Mouse (Mus musculus) cerebellum, postnatal 10 days (tissue): Measurements from ENCODE around the gene Aamdc.

Experiments used
- DNase-seq, 2 experiments: peaks; one replicate each; pipeline ENCODE4 v3.0.0; 2021; ENCODE audit warnings: mixed read lengths in 2 of 2

Aamdc gene

GRCm38 (mm10) chr7:97579067-97579975, at the start of gene Aamdc, which contains the start of gene Rsf1:
Gene Aamdc, minus strand, starts transcription at chr7:97579497.
Gene Rsf1, plus strand, starts transcription at chr7:97579889.
- peak; percentile 99 for DNase-seq

DNA sequence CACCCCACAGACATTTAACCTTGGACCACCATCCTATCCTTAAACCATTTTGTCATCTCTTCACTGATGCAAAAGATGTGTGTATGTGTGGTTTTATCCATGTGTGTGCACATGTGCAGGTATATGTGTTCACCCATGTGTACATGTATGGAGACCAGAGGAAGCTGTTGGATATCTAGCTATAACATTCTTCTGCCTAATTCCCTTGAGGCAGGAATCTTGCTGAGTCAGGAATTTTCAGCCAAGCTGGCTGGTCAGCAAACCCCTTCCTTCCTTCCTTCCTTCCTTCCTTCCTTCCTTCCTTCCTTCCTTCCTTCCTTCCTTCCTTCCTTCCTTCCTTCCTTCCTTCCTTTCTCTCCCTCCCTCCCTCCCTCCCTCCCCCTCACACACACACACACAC, 44.1 kb upstream of the Aamdc start:
- DNase-seq = no peak

- DNase-seq = no peak
These were observed 43.4 kb upstream of the Aamdc start for GRCm38 (mm10) chr7:97622676-97623075.

DNA sequence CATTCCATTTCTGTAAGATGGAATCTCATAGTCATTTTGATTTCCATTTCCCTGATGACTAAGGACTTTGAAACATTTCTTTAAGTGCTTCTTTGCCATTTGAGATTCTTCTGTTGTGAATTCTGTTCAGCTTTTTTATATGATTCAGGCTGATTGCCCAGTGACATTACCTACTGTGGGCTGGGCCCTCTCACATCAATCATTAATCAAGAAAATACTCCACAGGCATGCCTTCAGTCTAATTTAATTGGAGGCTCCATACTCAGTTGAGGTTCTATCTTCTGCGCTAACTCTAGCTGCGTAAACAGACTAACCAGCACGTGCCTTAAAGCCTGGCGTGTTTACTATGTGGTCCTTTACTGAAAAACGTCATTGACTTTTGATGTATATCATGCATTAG, 42.0 kb upstream of the Aamdc start:
- no peak for DNase-seq

GRCm38 (mm10) chr7:97598548-97598947, 19.3 kb upstream of the Aamdc start:
- DNase-seq = no peak

- DNase-seq = no peak
These were observed 14.2 kb upstream of the Aamdc start for GRCm38 (mm10) chr7:97593535-97593934.

DNA sequence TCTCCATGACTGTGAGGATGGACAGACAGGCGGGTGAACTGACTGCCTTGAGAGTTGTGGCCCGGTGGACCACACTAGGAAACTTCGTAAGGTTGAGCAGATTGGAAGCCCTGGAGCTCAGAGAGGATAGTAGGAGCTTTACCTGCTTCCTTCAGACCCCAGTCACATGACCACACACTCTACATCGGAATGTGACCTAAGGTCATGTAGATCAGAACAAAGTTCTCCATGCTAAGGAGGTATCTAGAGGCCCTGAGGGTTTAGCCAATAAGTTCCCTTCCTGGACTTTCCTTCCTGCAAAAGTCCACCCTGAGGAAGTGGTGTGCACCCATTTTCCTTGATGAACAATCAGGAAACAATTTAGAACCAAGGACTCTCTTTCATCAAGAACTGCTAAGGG, 13.1 kb upstream of the Aamdc start:
- DNase-seq = no peak

DNA sequence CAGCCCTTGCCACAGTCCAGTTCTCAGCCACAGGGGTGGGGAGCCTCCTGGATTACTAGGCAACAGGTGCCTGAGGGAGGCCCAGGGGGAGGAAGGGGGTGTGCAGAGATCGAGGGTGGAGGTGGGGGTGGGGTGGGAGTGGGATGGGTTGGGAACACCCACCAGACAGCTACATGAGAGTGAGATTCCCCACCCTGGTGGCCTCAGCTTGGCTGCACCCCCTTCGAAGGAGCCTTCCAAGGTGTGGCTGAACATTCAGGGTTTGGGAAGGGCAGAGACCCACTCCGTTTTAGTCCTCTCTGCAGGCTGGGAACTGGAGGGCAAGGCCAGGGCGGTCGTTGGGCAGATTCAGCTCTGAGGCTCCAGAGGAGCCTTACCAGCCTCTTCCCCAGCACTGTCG, 12.0 kb upstream of the Aamdc start:
- DNase-seq = no peak

GRCm38 (mm10) chr7:97590488-97590887, 11.2 kb upstream of the Aamdc start:
- DNase-seq = peak in 1 of 2 experiments; percentile 9

DNA sequence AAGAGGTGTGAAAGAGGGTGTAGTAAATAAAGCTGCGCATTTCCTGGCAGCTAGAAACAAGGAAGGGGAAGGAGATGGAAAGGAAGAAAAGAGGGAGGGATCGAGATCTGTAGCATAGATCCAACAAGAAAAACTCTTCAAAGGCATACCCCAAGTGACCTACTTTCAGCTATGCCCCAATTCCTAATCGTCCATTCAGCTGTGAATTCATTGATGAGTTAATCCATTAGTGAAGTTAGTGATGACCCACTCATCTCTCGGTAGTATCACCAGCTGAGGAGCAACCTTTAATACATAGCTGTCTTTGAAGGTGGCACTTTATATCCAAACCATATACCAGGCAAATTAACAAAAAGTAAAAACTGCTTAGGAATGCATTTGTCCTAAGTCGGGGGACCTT, 9.2 kb upstream of the Aamdc start:
- no peak for DNase-seq

- DNase-seq = peak; percentile 87 to 89
These were observed 1.5 kb upstream of the Aamdc start for GRCm38 (mm10) chr7:97580843-97581214.

DNA sequence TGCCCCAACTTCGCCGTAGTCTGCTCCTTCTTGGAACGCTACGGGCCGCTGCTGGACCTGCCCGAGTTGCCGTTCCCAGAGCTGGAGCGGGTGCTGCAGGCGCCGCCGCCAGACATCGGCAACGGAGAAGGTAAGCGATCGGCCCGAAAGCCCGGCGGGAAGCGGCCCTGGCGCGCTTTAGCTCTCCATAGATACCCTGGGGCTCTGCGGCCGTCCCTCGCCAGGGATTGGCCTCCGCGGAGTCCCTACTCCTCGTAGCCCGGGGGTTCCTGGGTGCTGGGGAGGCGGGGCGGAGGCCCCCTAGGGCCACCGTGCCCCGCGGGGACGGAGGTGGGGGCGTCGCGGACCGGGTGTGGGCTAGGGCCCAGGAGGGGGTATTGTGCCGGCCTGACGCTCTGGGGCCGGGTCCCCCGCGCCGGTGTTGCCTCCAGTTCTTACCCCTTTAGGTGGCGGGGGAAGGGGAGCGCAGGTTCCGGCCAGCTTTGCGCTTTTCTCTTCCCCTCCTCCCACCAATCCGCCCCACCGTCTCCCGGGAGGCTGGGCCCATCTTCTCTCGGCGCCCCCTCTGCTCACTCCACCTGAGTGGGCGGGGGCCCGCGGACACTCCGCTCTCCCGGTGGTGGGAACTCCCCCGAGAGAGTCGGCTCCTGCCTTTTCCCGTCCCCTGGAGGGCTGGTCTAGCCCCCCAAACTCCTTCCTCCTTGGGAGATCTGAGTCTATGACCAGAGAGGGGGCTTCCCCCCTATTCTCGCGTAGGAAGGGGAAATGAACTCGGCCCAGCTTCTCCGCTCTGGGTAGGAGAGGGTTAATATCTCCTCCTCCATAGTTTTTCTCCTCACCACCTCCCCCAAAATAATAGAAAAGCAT, 912 bp upstream of the Aamdc start:
- DNase-seq = peak; percentile 74

DNA sequence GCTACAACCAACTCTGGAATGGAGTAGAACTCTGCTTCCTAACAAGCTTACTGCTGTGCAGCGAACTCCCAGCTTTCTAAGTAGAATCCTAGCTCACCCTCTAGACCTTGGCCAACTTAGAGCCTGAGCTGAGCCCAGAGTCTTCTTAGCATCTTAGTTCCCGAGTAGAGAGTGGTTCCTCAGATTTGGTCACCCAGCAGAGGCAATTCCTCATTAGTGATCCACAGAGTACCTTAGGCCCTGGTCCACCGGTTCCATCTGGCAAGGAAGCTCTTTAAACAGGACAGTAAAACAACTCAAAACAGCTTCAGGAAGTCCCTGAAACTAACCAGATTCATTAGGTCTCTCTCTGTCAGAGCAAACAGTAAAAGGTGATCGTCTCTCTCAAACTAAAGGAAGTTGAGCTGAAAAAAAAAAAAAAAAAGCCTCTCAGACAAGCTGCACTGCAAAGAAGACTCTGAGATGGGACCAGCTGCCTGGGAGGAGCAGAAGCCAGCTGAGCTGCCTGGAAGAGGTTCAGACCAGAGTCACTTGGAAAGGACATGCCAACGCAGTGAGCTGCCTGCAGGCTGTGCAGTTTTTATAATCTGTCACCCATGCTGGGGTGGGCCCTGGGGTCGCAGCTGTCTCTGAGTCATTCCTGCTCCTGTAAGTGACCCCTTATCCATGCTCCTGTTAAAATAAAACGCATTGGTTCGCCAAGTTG, 783 bp downstream of the Aamdc start:
- DNase-seq = peak; percentile 75 to 77

GRCm38 (mm10) chr7:97570389-97570788, 8.9 kb downstream of the Aamdc start:
- DNase-seq = no peak

DNA sequence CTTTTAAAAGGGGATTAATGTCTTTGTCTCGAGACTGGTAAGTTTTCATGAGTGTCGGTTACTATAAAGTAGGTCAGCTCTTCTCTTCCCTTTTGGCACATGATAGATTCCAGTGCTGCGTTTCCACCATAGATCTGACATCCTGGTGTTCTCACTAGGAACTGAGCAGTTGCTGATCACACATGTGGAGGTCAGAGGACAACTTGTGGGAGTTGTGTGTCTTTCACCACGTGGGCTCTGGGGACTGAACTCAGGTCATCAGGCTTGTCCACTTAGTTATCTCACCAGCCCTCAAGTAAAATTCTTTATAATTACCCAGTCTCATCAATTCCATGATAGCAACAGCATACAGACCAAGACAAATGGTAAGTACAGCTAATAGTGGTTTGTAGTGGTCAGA, 9.9 kb downstream of the Aamdc start:
- DNase-seq = no peak

DNA sequence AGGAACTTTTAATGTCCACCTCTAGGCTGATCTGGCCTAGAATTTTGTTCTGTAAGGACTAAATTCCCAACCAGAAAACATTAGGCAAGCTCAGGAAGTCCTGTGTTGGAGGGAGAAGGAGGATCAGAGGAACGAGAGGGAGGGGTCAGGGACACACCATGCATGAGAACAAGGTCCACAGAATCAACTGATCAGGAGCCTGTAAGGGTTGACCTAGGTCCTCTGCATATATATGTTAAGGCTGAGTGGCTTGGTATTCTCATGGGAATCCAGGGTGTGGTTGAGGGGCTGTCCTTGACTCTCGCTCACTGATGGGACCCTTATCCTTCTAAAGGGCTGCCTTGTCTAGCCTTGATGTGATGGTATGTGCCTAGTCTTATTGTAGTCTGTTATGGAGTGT, 15.7 kb downstream of the Aamdc start:
- DNase-seq = no peak

DNA sequence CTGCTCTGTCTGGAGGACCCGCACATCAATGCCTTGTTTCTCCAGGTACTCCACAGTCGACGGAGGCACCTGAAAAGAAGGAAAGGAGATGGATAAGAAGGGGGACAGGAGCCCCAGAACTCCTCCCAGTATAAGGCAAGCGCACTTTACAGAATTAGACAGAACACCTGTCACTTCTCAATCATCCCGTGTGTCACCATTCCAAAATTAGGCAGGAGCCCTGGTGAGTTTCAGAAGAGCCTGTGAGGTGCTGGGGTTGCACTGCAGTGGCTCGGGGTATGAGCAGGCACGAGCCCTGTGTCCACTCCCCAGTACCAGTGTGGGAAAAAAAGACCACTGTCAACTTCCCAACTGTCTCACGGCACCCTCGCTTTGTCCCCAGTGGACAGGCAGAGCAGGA, 28.6 kb downstream of the Aamdc start:
- DNase-seq = no peak

DNA sequence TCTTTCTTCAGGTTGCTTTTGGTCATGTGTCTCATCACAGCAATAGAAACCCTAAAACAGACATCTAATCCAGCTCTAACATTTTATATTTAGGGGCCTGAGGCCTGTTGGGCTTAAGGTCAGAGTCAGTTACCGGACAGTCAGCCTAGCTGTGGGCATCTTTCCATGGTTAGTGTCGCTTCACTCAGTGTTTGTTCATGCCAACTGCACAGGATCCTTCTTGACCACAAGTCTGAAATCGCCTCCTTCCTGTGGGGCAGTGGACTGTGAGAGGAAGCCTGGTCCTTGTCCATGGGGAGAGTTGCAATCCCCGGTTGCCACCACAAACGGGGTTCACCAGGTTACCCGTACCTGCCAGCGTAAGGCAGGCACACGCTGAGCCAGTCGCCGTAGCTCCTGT, 30.0 kb downstream of the Aamdc start:
- no peak for DNase-seq

GRCm38 (mm10) chr7:97546462-97546861, 32.8 kb downstream of the Aamdc start:
- peak; percentile 39 to 42 for DNase-seq

DNA sequence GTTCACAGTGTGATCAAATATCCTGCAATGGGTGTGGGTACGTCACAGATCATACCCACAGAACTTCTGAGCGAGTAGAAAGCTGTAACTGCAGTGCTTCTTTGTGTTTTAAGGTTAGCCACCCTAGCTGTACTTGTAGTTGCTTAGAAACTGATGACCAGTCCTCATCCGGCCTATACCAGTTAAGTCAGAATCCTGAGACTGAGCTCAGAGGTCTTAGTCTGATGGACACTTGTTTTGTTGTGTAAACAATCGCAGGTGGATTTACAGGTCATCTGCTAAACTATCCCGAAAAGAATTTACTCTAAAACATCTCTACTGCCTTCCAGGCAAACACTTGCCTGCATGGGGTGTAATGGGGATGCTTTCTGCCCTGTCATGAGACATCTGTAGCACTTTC, 42.7 kb downstream of the Aamdc start:
- DNase-seq = no peak

DNA sequence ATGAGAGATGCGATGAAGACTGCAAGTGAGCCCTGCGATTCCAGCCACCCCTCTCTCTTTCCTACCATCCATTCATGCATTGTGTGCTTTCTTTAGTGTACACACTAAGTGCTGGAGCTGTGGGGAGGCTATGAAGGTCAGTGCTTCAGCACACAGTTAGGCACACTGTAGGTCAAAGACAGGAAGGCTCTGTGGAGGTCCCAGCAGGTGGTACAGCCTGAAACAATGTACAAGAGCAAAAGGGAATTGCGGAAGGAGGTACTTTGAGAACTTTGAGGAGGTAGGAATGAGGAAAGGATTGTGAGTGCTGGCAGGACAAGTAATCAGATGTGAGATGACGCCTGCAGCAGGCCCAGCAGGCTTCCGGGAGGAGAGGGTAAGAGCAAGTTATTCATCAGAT, 43.8 kb downstream of the Aamdc start:
- no peak for DNase-seq

DNA sequence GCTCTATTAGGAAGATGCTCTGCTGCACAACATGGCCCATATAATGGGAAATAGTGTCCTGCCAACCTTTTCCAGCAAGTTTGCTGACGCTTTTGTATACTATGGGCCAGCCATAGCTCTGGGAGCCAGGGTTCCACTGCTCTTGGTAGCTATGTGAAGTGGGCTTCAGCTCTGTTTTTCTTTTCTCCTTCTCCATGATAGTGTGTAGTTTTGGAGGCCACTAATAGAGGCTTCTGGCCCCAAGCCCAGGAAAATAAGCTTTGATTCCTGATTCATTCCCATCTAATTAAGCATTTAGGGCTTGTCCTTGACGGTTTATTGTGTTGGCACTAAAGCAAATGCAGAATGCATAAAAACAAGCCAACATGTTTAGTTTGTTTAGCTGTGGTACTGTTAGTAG, 59.4 kb downstream of the Aamdc start:
- DNase-seq = peak in 1 of 2 experiments; percentile 14

GRCm38 (mm10) chr7:97514786-97515185, 64.5 kb downstream of the Aamdc start:
- DNase-seq = peak; percentile 69 to 72
